13 mouse cellular contexts compared by ENCODE assay signal in genomic region chr17:45480429-45480828, GRCm38 (mm10). TPM values are rescaled to one million over a fixed set of nuclear protein-coding genes. Genes with fewer than 3 reads are reported as not detected.
DNase-seq lines count a peak whose midpoint lies in the region; TF ChIP-seq lines count a peak whose summit lies in the region.
"Had no signal": no experiment of that assay in that cellular context is flagged by ENCODE, and none has a peak within 500 bp of the region (broad histone marks: within the 10 kb centered on the region; RNA-seq: fewer than 3 reads in every experiment).

No protein-coding gene starts in this region.

- intact Hi-C loops in heart, adult 2 months (cut with DNase I) = no loop called here

- WGBS in heart, adult 2 months = 25% methylated on average over 2 of the region's 2 CpGs
- WGBS in heart, embryonic 10.5 days = 24% methylated on average over 2 of the region's 2 CpGs
- 21% methylated on average over 2 of the region's 2 CpGs for WGBS in spleen, adult 2 months

- no peaks in the 10 kb centered on the region for H3K79me2 ChIP-seq in heart, adult 2 months (replicated peaks; ENCODE audit: control insufficient read depth, insufficient read depth, low read length)

- peak; percentile 50 for TF ChIP-seq CTCF in heart, adult 2 months (IDR thresholded peaks at IDR 0.05)
- peak; percentile 7; the same call in 1 of the 2 replicates for TF ChIP-seq CTCF in spleen, adult 2 months (IDR thresholded peaks at IDR 0.05; ENCODE audit: extremely low read depth, insufficient read depth, insufficient read length, insufficient replicate concordance)

- TF ChIP-seq POLR2A in heart, adult 2 months (IDR thresholded peaks at IDR 0.05; ENCODE audit: insufficient read depth, low read depth, low read length) = no peak
- no peak for TF ChIP-seq POLR2A in spleen, adult 2 months (IDR thresholded peaks at IDR 0.05; ENCODE audit: low read depth, low read length)

- no peak for DNase-seq in heart, adult 2 months
- no peak for DNase-seq in heart, embryonic 10.5 days (ENCODE audit: low spot score)
- no peak for DNase-seq in spleen, adult 2 months (ENCODE audit: low read depth in 1 of 2, low spot score in 2 of 2)
- DNase-seq in spleen, postnatal 4 days (ENCODE audit: low spot score in 2 of 2) = no peak
- peak; percentile 36 to 40 for DNase-seq in cerebellum, postnatal 36 days
- no peak for DNase-seq in frontal cortex, postnatal 14 days (ENCODE audit: low spot score in 2 of 2)
- DNase-seq in left cerebral cortex, adult 8-10 months (ENCODE audit: low spot score in 2 of 2) = no peak
- DNase-seq in ovary, postnatal 36 days (ENCODE audit: low spot score) = no peak
- DNase-seq: heart, adult 18-20 months; liver, embryonic 13.5 days; right cerebral cortex, postnatal 25 days had no signal

- H3K9ac ChIP-seq in heart, adult 2 months (ENCODE audit: low read depth, low read length) = no peak overlapping the region
- H3K9ac ChIP-seq: liver, embryonic 13.5 days had no signal

- H3K4me3 ChIP-seq in heart, adult 2 months = no peak overlapping the region
- H3K4me3 ChIP-seq in heart, embryonic 10.5 days = no peak overlapping the region
- H3K4me3 ChIP-seq in spleen, adult 2 months (ENCODE audit: extremely low read depth, insufficient read depth, insufficient read length) = no peak overlapping the region
- H3K4me3 ChIP-seq: liver, embryonic 13.5 days; midbrain, embryonic 10.5 days had no signal

- no peaks in the 10 kb centered on the region for H3K36me3 ChIP-seq in heart, adult 2 months (ENCODE audit: control insufficient read depth, insufficient read depth, low read length)
- no peaks in the 10 kb centered on the region for H3K36me3 ChIP-seq in heart, embryonic 10.5 days
- no peaks in the 10 kb centered on the region for H3K36me3 ChIP-seq in spleen, adult 2 months (ENCODE audit: control insufficient read depth, insufficient read depth, low read length)
- H3K36me3 ChIP-seq: liver, embryonic 13.5 days; midbrain, embryonic 10.5 days had no signal

- no peak overlapping the region for H3K27ac ChIP-seq in heart, adult 2 months
- H3K27ac ChIP-seq in heart, embryonic 10.5 days = no peak overlapping the region
- no peak overlapping the region for H3K27ac ChIP-seq in spleen, adult 2 months (ENCODE audit: insufficient read depth, low read length)
- H3K27ac ChIP-seq: liver, embryonic 13.5 days; midbrain, embryonic 10.5 days had no signal

- no peaks in the 10 kb centered on the region for H3K27me3 ChIP-seq in heart, adult 2 months (ENCODE audit: control insufficient read depth, insufficient read depth, low read length)
- peaks cover 27% of the 10 kb centered on the region for H3K27me3 ChIP-seq in heart, embryonic 10.5 days (ENCODE audit: insufficient read depth, poor library complexity, severe bottlenecking)
- no peaks in the 10 kb centered on the region for H3K27me3 ChIP-seq in spleen, adult 2 months (ENCODE audit: control insufficient read depth, insufficient read depth, low read length)

- 0 out of 2 replicates have a peak, but pooled peaks cover 3% of the 10 kb centered on the region for H3K9me3 ChIP-seq in heart, embryonic 10.5 days
- H3K9me3 ChIP-seq: liver, embryonic 13.5 days had no signal

- TF ChIP-seq EP300 in heart, adult 2 months (IDR thresholded peaks at IDR 0.05; ENCODE audit: insufficient read depth, low read depth, low read length) = no peak

- no peaks in the 10 kb centered on the region for H3K4me1 ChIP-seq in heart, adult 2 months (ENCODE audit: control insufficient read depth, insufficient read depth, low read length)
- no peaks in the 10 kb centered on the region for H3K4me1 ChIP-seq in heart, embryonic 10.5 days
- H3K4me1 ChIP-seq in spleen, adult 2 months (ENCODE audit: control insufficient read depth, insufficient read depth, insufficient read length) = no peaks in the 10 kb centered on the region

RNA-seq across cellular contexts. Expression of gene Spats1, which starts 5.2 kb away (rescaled TPM):
- total RNA-seq in heart, adult 2 months (2021) = under 1 TPM in 1 of 2 experiments, not detected in 1; 0.16 TPM
- 0.38 TPM in 1 of 2 replicates, not detected in the other for polyA plus RNA-seq in heart, adult 2 months (2012; rRNA removed)
- polyA plus RNA-seq in heart, embryonic 10.5 days (2016; fragmentation: Nextera tagmentation; extraction: Ambion mirVana) = 0.34 and 0.57 TPM in 2 replicates
- not detected in 2 replicates for polyA plus RNA-seq in spleen, adult 2 months (2012; rRNA removed)
- 1 to 10 TPM; 6.2 to 7.8 (median 6.9) TPM for total RNA-seq in left cerebral cortex, adult 8-10 months (2022)

RNA-seq across cellular contexts. Expression of gene Aars2, which starts 26.2 kb away (rescaled TPM):
- total RNA-seq in heart, adult 2 months (2021) = 10 to 100 TPM; 17.2 to 18.4 TPM
- polyA plus RNA-seq in heart, adult 2 months (2012; rRNA removed) = 17.6 and 18.2 TPM in 2 replicates
- 28.7 and 30.9 TPM in 2 replicates for polyA plus RNA-seq in heart, embryonic 10.5 days (2016; fragmentation: Nextera tagmentation; extraction: Ambion mirVana)
- 11.9 and 16.5 TPM in 2 replicates for polyA plus RNA-seq in spleen, adult 2 months (2012; rRNA removed)
- 10 to 100 TPM; 22.0 to 25.1 (median 22.8) TPM for total RNA-seq in left cerebral cortex, adult 8-10 months (2022)

RNA-seq across cellular contexts. Expression of gene Tcte1, which starts 42.8 kb away (rescaled TPM):
- not detected for total RNA-seq in heart, adult 2 months (2021)
- 0.09 and 0.90 TPM in 2 replicates for polyA plus RNA-seq in heart, adult 2 months (2012; rRNA removed)
- polyA plus RNA-seq in heart, embryonic 10.5 days (2016; fragmentation: Nextera tagmentation; extraction: Ambion mirVana) = 0.36 and 0.80 TPM in 2 replicates
- polyA plus RNA-seq in spleen, adult 2 months (2012; rRNA removed) = 0.16 and 0.45 TPM in 2 replicates
- total RNA-seq in left cerebral cortex, adult 8-10 months (2022) = 1 to 10 TPM; 1.3 to 1.7 (median 1.4) TPM
- total RNA-seq: common myeloid progenitor, adult 5-6 weeks; heart, adult 18-20 months had no signal
- polyA plus RNA-seq: liver, embryonic 13.5 days had no signal

RNA-seq across cellular contexts. Expression of gene Cdc5l, which starts 46.9 kb away (rescaled TPM):
- total RNA-seq in heart, adult 2 months (2021) = 10 to 100 TPM; 39.4 to 40.5 TPM
- polyA plus RNA-seq in heart, adult 2 months (2012; rRNA removed) = 7.3 and 14.3 TPM in 2 replicates
- 48.2 and 62.8 TPM in 2 replicates for polyA plus RNA-seq in heart, embryonic 10.5 days (2016; fragmentation: Nextera tagmentation; extraction: Ambion mirVana)
- 6.0 and 6.1 TPM in 2 replicates for polyA plus RNA-seq in spleen, adult 2 months (2012; rRNA removed)
- total RNA-seq in left cerebral cortex, adult 8-10 months (2022) = 10 to 100 TPM; 50.9 to 62.6 (median 52.9) TPM

Comparison
In these comparisons a context has a peak if more than half of its experiments do, and no peak if none do; other contexts are left out.
1. DNase-seq: peak in cerebellum, postnatal 36 days (2 of 2); none in heart, adult 2 months (0 of 2), heart, embryonic 10.5 days (single experiment), spleen, adult 2 months (0 of 2), spleen, postnatal 4 days (0 of 2), frontal cortex, postnatal 14 days (0 of 2), left cerebral cortex, adult 8-10 months (0 of 2) and ovary, postnatal 36 days (single experiment).